Mouse (Mus musculus): Measurements from ENCODE around the gene Olfr313.
"Not testable (repeated sequence)": the region's sequence is repeated elsewhere in the genome, so short reads cannot be mapped to it uniquely, and the experiment has no call there.

DNA sequence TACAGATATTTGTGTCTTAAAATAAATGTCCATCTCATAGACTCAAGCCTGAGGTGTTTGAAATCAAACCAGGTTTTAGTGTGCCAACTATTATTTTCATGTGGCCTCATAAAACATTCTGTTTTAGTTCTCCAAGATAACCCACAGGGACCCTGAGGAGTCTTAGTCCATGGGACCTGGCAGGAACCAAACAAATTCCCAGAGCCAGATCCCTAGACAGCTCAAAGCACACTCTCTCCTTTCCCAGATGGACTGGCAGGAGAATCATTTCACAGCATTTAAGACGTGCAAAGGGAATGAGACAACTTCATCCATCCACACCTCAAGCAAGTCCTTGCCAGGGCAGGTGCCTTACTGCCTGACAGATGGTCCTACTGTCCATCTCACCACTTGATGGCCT is at the start of gene Olfr313:
- TF ChIP-seq CTCF, POLR2A (IDR thresholded peaks at IDR 0.05; ENCODE audit: insufficient read depth, low read depth, low read length): not testable (repeated sequence)
